Mouse (Mus musculus): ENCODE measurements around the gene Hdac7.
"Not testable (repeated sequence)": the region's sequence is repeated elsewhere in the genome, so short reads cannot be mapped to it uniquely, and the experiment has no call there.

The Hdac7 gene

GRCm38 (mm10) chr15:97844037-97845034, at the start of gene Hdac7:
Gene Hdac7, minus strand, starts transcription at chr15:97844502.
- DNase-seq (ENCODE audit: inconsistent age in 2 of 2, low spot score in 1 of 2), result no peak

- no peak for DNase-seq (ENCODE audit: inconsistent age in 2 of 2, low spot score in 1 of 2)
Measured at GRCm38 (mm10) chr15:97892506-97892905, 48.2 kb upstream of the Hdac7 start.

GRCm38 (mm10) chr15:97890450-97890849, 46.1 kb upstream of the Hdac7 start:
- DNase-seq (ENCODE audit: inconsistent age in 2 of 2, low spot score in 1 of 2), result peak; percentile 51 to 73

DNA sequence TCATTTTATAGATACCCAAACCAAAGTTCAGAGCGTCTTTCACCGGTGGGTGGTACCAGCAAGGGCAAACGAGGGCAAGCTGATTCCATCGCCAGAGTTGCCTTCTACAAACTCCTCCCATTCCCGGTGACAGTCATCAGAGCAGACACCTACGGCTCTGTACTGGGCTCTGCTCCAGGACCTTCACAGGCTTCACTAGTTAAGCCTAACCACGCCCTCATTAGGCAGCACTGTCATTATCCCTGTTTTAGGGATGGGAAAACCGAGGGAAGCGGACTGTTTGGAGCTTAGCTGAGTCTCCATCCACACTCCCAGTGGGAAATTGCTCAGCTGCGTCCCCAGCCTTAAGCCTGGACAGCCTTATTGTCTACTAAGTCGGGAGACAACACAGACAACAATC, 45.7 kb upstream of the Hdac7 start:
- peak in 1 of 2 experiments; percentile 51 for DNase-seq (ENCODE audit: inconsistent age in 2 of 2, low spot score in 1 of 2)

- DNase-seq (ENCODE audit: inconsistent age in 2 of 2, low spot score in 1 of 2), result no peak
Measured at GRCm38 (mm10) chr15:97887541-97888016, 43.3 kb upstream of the Hdac7 start.

- DNase-seq (ENCODE audit: inconsistent age in 2 of 2, low spot score in 1 of 2), result no peak
Measured at GRCm38 (mm10) chr15:97881423-97881822, 37.1 kb upstream of the Hdac7 start.

DNA sequence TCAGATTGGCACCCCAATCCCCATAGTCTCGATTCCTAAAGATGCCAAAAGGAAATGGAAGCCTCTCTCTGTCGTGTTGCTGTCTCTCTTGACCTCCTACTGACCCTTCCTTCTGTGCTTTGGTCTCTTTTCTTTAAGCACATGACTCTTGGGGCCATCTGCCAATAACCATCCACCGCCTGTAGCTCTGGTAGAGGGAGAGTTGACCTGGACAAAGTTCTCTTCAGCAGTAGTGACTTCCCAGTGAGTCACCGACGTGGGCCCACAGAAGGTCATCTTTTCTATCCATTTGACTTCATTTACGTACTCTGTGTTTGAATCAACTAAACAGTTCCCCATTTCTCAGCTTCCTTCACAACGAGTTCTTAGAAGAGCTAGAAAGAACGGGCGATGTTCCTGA, 36.1 kb upstream of the Hdac7 start:
- DNase-seq (ENCODE audit: inconsistent age in 2 of 2, low spot score in 1 of 2), result peak; percentile 46 to 49

- peak in 1 of 2 experiments; percentile 48 for DNase-seq (ENCODE audit: inconsistent age in 2 of 2, low spot score in 1 of 2)
Measured at GRCm38 (mm10) chr15:97878696-97879328, 34.5 kb upstream of the Hdac7 start.

DNA sequence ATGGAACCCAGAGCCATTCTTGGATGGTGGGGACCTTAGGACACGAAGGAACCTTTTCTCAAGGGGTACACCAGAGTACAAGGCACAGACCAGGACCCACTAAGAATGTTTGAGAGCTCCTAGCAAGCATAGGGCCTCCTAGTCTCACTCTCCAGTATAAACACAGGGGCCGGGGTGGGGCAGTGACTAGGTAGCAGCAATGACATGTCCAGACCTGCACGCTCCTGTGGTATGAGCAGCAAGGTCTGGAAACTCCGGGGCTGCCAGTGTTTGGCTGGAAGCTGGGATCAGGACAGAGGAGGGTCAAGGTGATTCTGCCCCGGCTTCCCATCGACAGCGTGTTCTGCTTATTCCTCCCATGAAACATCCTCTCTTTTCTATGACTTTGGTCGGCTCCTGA, 31.5 kb upstream of the Hdac7 start:
- DNase-seq (ENCODE audit: inconsistent age in 2 of 2, low spot score in 1 of 2), result no peak

GRCm38 (mm10) chr15:97873717-97874116, 29.4 kb upstream of the Hdac7 start:
- DNase-seq (ENCODE audit: inconsistent age in 2 of 2, low spot score in 1 of 2), result no peak

GRCm38 (mm10) chr15:97872161-97872560, 27.9 kb upstream of the Hdac7 start:
- DNase-seq (ENCODE audit: inconsistent age in 2 of 2, low spot score in 1 of 2), result peak; percentile 59 to 85

- peak; percentile 53 to 58 for DNase-seq (ENCODE audit: inconsistent age in 2 of 2, low spot score in 1 of 2)
Measured at GRCm38 (mm10) chr15:97871055-97872030, 27.0 kb upstream of the Hdac7 start.

GRCm38 (mm10) chr15:97870116-97870515, 25.8 kb upstream of the Hdac7 start:
- not testable (repeated sequence) for DNase-seq (ENCODE audit: inconsistent age in 2 of 2, low spot score in 1 of 2)

GRCm38 (mm10) chr15:97868985-97869384, 24.7 kb upstream of the Hdac7 start:
- no peak for DNase-seq (ENCODE audit: inconsistent age in 2 of 2, low spot score in 1 of 2)

DNA sequence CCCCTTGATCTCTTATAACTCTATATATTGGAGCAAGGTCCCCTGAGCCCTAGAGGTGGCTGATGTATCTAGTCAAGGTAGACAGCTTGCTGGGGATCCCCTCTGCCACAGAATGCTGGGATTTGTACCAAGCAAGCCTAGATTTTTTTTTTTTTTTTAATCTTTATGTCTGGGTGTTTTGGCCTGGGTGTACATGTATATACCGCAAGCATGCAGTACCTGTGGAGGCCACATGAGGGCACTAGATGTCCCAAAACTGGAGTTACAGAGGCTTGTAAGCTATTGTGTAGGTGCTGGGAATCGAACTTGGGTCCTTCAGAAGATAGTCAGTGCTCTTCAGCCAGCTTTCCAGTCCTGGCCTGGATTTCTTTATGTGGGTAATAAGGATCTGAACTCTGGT, 21.7 kb upstream of the Hdac7 start:
- DNase-seq (ENCODE audit: inconsistent age in 2 of 2, low spot score in 1 of 2), result no peak

DNA sequence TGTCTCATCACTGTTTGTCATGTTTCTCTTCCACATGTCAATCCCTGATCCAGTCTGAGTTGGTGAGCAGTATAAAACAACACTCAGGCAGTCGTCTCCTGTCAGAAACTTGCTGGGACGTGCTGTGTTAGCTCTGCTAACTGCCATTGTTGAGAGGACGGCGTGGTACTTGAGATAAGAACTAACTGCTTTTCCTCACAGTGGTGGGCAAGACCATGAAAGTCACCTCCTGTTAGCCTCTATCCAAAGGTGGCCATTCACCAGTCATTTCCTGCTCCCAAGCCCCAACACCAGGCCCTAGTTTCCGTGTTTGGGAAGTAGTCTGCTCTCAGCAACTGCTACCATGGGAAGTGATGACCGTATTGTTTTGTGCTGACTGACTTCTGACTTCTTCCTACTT, 20.9 kb upstream of the Hdac7 start:
- no peak for DNase-seq (ENCODE audit: inconsistent age in 2 of 2, low spot score in 1 of 2)

DNA sequence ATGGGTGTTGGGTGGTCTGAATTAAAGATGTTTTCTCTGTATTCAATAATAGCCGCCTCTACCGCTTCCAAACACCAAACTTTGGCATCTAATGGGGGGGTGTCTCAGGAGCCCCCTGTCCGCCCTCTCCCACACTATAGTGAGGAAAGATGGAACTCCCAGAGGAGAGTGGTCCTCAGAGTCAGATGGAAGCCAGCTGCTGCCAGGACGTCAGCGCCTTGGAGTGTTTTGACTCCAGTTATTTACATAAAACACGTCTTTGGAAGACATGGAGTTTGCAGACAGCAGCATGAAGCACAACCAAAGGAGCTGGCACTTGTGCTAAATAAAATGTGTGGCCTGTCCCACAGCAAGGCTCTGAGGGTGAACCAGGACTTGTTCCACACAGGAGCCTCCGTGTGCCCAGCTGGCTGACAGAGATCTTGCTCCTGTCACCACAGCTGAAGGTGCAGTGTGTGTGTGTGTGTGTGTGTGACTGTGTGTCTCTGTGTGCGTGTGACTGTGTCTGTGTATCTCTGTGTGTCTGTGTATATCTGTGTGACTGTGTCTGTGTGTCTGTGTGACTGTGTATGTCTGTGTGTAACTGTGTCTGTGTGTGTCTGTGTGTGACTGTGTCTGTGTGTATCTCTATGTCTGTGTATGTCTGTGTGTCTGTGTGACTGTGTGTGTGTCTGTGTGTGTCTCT, 20.2 kb upstream of the Hdac7 start:
- no peak for DNase-seq (ENCODE audit: inconsistent age in 2 of 2, low spot score in 1 of 2)

DNA sequence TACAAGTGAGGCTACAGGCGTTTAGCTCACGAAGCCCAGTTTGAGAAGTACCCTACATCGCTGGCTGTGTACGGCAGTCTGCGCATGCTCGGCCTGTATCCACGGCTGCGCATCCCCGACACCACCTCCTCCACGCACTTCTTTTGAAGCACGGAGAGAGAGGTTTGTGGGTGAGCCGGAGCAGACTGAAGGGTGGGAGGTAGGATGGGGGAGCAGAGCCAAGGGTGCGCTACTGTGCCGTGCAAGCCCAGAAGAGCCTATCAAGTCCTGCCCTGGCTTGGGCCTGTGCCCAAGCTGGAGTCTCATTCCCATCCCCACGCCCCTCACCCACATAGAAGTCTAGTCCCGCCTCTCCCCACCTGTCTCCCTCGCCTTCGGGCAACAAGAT, 19.2 kb upstream of the Hdac7 start:
- no peak for DNase-seq (ENCODE audit: inconsistent age in 2 of 2, low spot score in 1 of 2)

DNA sequence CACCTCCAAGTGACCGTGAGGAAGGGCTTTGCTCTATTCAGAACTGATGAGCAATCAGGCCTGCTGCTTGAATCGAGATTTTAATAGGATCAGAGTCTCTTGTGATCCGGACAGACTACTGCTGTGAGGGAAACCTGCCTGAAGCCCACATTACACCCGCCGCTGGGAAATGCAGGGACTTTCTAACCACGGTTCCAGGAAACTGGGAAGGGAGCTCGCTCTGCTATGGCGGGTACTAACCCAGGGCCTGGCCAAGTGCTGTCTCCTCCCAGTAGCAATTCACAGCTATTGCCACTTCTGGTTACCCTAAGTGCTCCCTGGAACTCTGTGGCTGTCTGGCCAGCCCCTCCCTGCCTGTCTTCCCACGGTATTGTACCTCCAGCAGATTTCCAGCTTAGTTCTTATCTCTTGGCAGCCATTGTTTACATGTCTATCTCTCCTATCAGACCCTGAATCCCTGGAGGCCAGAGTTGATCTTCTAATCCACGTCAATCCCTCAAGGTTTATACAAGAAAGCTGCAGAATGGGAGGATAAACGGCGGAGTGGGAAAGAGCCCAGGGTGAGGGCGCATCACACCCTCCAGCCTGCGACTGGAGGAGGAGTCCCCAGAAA, 18.7 kb upstream of the Hdac7 start:
- DNase-seq (ENCODE audit: inconsistent age in 2 of 2, low spot score in 1 of 2), result no peak

DNA sequence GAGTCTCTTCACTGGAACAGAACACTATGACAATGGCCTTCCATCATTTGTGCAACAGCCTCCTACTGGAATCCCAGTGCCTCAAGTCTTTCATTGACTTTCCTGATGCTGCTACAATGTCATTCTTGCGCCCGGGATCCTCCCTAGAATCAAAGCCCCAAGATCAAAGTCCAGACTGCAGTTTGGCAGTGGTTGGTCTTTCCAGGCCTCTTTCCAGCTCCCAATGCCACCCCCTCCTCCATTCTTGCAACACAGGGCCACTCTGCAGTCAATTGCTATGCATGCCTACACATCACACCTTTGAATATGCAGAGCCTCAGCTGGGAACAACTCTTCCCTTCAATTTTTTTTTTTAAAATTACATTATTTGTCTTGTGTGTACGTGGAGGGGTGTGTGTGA, 16.1 kb upstream of the Hdac7 start:
- DNase-seq (ENCODE audit: inconsistent age in 2 of 2, low spot score in 1 of 2), result no peak

All from adrenal gland, adult (tissue).